Mouse (Mus musculus) stomach, postnatal 0 days (tissue): ENCODE data around the gene Dnajb11.

Source experiments
- CTCF ChIP-seq: IDR thresholded peaks from 2 replicates; pipeline ENCODE4 v1.5.1; 2016; ENCODE audit warnings: antibody characterized with exemption, low read depth, mild to moderate bottlenecking, moderate library complexity
- EP300 ChIP-seq: optimal IDR thresholded peaks from 2 replicates; pipeline ENCODE3; 2016; ENCODE audit warnings: antibody characterized with exemption

DNA sequence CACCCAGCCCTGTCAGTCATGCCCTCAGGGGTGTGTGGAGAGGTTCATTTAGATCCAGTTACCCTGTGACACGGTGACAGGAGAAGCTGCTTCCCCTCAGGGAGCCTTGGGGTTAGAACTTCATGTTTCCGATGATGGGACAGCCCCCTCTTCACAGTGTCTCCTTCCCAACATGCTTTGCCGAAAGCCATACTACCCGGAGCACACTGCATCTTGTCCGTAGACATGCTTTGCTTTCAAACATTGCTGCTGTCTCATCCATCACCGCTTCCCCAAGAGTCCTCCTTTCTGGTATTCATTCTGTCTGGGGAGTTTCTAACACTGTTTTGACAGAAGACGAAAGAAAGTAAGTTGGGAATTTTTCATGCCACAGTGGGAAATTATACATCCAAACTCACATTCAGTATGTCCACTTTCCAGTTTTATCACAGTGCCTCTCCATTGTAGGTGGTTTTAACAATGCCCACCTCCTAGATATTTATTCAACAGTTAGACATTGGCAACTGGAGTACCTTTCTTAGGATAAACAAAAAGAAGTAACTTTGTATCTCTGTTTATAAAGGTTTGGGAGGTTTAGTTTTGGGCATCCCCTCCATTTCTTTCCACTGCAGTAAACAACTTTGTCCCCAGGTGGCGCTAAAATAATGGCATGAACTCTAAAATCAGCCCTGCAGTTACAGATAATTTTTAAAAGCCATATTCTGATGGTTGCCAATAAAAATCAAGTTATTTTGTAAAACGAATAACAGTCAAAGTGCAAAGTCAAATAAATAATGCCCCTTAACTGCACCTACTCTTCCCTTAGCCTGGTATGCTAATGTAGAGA lies 18.8 kb downstream of the Dnajb11 start:
- TF ChIP-seq EP300 (no peak), CTCF (peak; percentile 85)
